19 mouse cellular contexts compared by ENCODE assay signal in the genomic region with DNA sequence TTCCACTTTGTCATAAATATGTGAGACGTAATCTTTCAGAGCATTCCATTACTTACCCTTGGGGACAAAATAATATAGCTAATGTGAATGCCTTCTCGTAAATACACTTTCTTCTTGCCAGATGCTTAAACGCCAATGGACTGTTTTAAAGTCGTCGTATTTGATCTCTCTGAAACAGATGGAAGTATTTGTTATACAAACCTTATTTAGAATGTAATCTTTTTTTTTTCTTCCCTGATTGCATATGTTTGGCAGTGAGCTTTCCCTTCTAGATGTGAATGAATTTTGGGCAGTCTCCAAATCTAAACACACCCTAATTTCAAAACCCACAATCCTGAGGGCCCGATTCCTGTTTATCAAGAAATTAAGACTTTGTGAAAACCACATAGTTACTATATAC.
DNase-seq lines count a peak whose midpoint lies in the region; ATAC-seq and TF ChIP-seq lines count a peak whose summit lies in the region.
"Had no signal": no experiment of that assay in that cellular context is flagged by ENCODE, and none has a peak within 500 bp of the region (broad histone marks: within the 10 kb centered on the region; RNA-seq: fewer than 3 reads in every experiment).

No protein-coding gene starts in this region.

- no peak for TF ChIP-seq POLR2A in limb, embryonic 14.5 days (IDR thresholded peaks at IDR 0.05; ENCODE audit: borderline replicate concordance, extremely low read depth, insufficient read depth, insufficient read length)

- no peak for TF ChIP-seq EP300 in lung, postnatal 0 days (IDR thresholded peaks at IDR 0.05)

- no peak overlapping the region for H3K9ac ChIP-seq in limb, embryonic 14.5 days (ENCODE audit: low read depth, low read length, severe bottlenecking)
- H3K9ac ChIP-seq in lung, embryonic 15.5 days: no peak overlapping the region
- no peak overlapping the region for H3K9ac ChIP-seq in lung, postnatal 0 days (replicated peaks; ENCODE audit: low read depth)
- H3K9ac ChIP-seq: embryonic facial prominence, embryonic 12.5 days; embryonic facial prominence, embryonic 15.5 days; forebrain, embryonic 12.5 days had no signal

- peak; percentile 53 for DNase-seq in limb, embryonic 14.5 days (ENCODE audit: low spot score)
- no peak for DNase-seq in limb, embryonic 10.5 days (ENCODE audit: low spot score)
- DNase-seq in lung, postnatal 14 days: no peak
- peak; percentile 48 for DNase-seq in lung, postnatal 0 days (ENCODE audit: low spot score)
- no peak for DNase-seq in lung, postnatal 10 days
- DNase-seq: adrenal gland, adult 2 months; cerebellum, adult 11 months; cerebellum, adult 18-20 months; cerebellum, adult 8-10 months; cerebellum, adult 9-11 months; cerebellum, postnatal 36 days had no signal

- WGBS in limb, embryonic 14.5 days: 34% methylated on average over 6 of the region's 6 CpGs
- 92% methylated on average over 6 of the region's 6 CpGs for WGBS in limb, embryonic 10.5 days
- 33% methylated on average over 6 of the region's 6 CpGs for WGBS in lung, embryonic 15.5 days
- 28% methylated on average over 6 of the region's 6 CpGs for WGBS in lung, postnatal 0 days

- ATAC-seq in limb, embryonic 14.5 days (ENCODE audit: low FRiP score, low read depth): no peak
- peak; percentile 32; the same call in 1 of the 2 replicates for ATAC-seq in lung, embryonic 15.5 days (ENCODE audit: borderline replicate concordance, extremely low read depth, low FRiP score, low TSS enrichment)
- no peak for ATAC-seq in lung, postnatal 0 days
- ATAC-seq: forebrain, embryonic 14.5 days; forebrain, embryonic 16.5 days had no signal

- H3K4me3 ChIP-seq in limb, embryonic 14.5 days (replicated peaks; ENCODE audit: low read length): no peak overlapping the region
- no peak overlapping the region for H3K4me3 ChIP-seq in limb, embryonic 10.5 days
- no peak overlapping the region for H3K4me3 ChIP-seq in lung, embryonic 15.5 days
- no peak overlapping the region for H3K4me3 ChIP-seq in lung, postnatal 0 days (ENCODE audit: low read depth, low read length)
- H3K4me3 ChIP-seq: embryonic facial prominence, embryonic 12.5 days; embryonic facial prominence, embryonic 15.5 days; erythroblast, embryonic 14.5 days; forebrain, embryonic 10.5 days; forebrain, embryonic 12.5 days had no signal

- H3K36me3 ChIP-seq in limb, embryonic 14.5 days (ENCODE audit: control insufficient read depth, insufficient read depth, low read length): no peaks in the 10 kb centered on the region
- no peaks in the 10 kb centered on the region for H3K36me3 ChIP-seq in limb, embryonic 10.5 days
- no peaks in the 10 kb centered on the region for H3K36me3 ChIP-seq in lung, embryonic 15.5 days
- no peaks in the 10 kb centered on the region for H3K36me3 ChIP-seq in lung, postnatal 0 days (ENCODE audit: insufficient read depth, low read length)
- H3K36me3 ChIP-seq: embryonic facial prominence, embryonic 12.5 days; embryonic facial prominence, embryonic 15.5 days; forebrain, embryonic 10.5 days; forebrain, embryonic 12.5 days had no signal

- peaks cover 14% of the 10 kb centered on the region for H3K4me1 ChIP-seq in limb, embryonic 14.5 days (ENCODE audit: control insufficient read depth, insufficient read depth, low read length)
- no peaks in the 10 kb centered on the region for H3K4me1 ChIP-seq in limb, embryonic 10.5 days
- peaks cover 20% of the 10 kb centered on the region for H3K4me1 ChIP-seq in lung, embryonic 15.5 days
- H3K4me1 ChIP-seq in lung, postnatal 0 days (ENCODE audit: insufficient read depth, low read depth, low read length): peaks cover 5% of the 10 kb centered on the region; the same call in 1 of the 2 replicates
- H3K4me1 ChIP-seq: forebrain, embryonic 10.5 days; forebrain, embryonic 12.5 days had no signal

- TF ChIP-seq CTCF in lung, postnatal 0 days (IDR thresholded peaks at IDR 0.05): no peak

- no peak overlapping the region for H3K27ac ChIP-seq in limb, embryonic 14.5 days (replicated peaks; ENCODE audit: low read depth, low read length)
- H3K27ac ChIP-seq in limb, embryonic 10.5 days: no peak overlapping the region
- no peak overlapping the region for H3K27ac ChIP-seq in lung, embryonic 15.5 days
- no peak overlapping the region; the same call in 1 of the 2 replicates for H3K27ac ChIP-seq in lung, postnatal 0 days (ENCODE audit: low read length)
- H3K27ac ChIP-seq: embryonic facial prominence, embryonic 12.5 days; embryonic facial prominence, embryonic 15.5 days; forebrain, embryonic 10.5 days; forebrain, embryonic 12.5 days had no signal

- no peaks in the 10 kb centered on the region for H3K27me3 ChIP-seq in limb, embryonic 14.5 days (ENCODE audit: control insufficient read depth, insufficient read depth, low read length)
- H3K27me3 ChIP-seq in limb, embryonic 10.5 days (ENCODE audit: low read depth, poor library complexity, severe bottlenecking): no peaks in the 10 kb centered on the region
- no peaks in the 10 kb centered on the region for H3K27me3 ChIP-seq in lung, embryonic 15.5 days
- no peaks in the 10 kb centered on the region for H3K27me3 ChIP-seq in lung, postnatal 0 days (replicated peaks; ENCODE audit: insufficient read depth, low read length)
- H3K27me3 ChIP-seq: embryonic facial prominence, embryonic 12.5 days; embryonic facial prominence, embryonic 15.5 days; forebrain, embryonic 12.5 days had no signal

- H3K9me3 ChIP-seq in limb, embryonic 14.5 days (ENCODE audit: control insufficient read depth, low read length): no peaks in the 10 kb centered on the region
- H3K9me3 ChIP-seq in limb, embryonic 10.5 days (replicated peaks): no peaks in the 10 kb centered on the region
- H3K9me3 ChIP-seq in lung, embryonic 15.5 days: no peaks in the 10 kb centered on the region
- no peaks in the 10 kb centered on the region for H3K9me3 ChIP-seq in lung, postnatal 0 days (ENCODE audit: low read length)
- H3K9me3 ChIP-seq: embryonic facial prominence, embryonic 12.5 days; embryonic facial prominence, embryonic 15.5 days; forebrain, embryonic 10.5 days; forebrain, embryonic 12.5 days had no signal

- H3K4me2 ChIP-seq in limb, embryonic 14.5 days (replicated peaks; ENCODE audit: low read depth, low read length, severe bottlenecking): no peak overlapping the region
- H3K4me2 ChIP-seq in lung, embryonic 15.5 days: no peak overlapping the region
- no peak overlapping the region for H3K4me2 ChIP-seq in lung, postnatal 0 days (replicated peaks; ENCODE audit: low read depth, low read length)
- H3K4me2 ChIP-seq: embryonic facial prominence, embryonic 12.5 days; embryonic facial prominence, embryonic 15.5 days; forebrain, embryonic 12.5 days had no signal

Comparison
In these comparisons a context has a peak if more than half of its experiments do, and no peak if none do; other contexts are left out.
1. DNase-seq: peak in limb, embryonic 14.5 days (single experiment) and lung, postnatal 0 days (single experiment); none in limb, embryonic 10.5 days (single experiment), lung, postnatal 14 days (single experiment) and lung, postnatal 10 days (single experiment).